Mouse (Mus musculus) CD4-positive, CD25-positive, alpha-beta regulatory T cell, adult 2 months (primary cell): ENCODE measurements at regions not wholly inside any gene's neighbourhood (a gene's known extent, or its start where the extent isn't known, plus 50 kb on each side); places are given as distances from the start of the nearest gene placed in this dataset.

ENCODE experiments used
- DNase-seq: peaks from one replicate; pipeline ENCODE4 v3.0.0-alpha.2; 2012; ENCODE audit warnings: low read depth, low spot score

DNA sequence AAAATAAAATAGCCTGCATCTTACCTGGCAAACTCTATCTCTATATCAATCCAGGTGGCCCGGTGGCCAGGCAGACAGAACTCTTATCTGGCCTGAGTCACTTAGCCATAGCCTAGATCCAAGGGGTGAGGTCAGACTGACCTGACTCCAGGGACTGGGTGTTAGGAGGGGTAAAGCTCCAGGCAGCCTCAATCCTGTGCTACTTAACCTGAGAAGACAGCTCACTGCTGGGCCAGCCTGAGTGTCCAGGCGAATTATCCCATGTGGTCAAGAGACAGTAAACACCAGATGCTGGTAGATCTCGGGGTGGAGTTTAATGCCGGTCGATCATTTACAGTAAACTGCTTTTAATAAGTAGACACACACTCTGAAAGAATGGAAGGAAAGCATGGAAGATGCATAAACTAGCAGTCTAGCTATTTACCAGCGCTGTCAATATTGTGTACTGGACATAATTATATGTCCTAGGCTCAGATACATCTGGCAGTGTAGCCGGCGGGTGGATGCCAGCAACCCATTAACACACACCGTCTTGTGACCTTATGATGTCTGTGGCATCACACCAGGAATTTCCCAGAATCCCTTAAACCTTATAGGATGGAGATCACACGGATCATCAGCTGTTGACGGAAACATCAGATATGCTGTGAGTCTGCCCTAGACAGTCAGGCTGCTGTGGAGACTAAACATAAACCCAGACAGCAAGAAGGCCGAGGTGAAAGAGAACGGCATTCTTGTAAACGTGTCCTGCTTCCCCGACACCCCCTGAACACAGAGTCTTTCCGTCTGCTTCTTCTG, 153.9 kb upstream of the Ubl3 start:
- DNase-seq, result no peak

DNA sequence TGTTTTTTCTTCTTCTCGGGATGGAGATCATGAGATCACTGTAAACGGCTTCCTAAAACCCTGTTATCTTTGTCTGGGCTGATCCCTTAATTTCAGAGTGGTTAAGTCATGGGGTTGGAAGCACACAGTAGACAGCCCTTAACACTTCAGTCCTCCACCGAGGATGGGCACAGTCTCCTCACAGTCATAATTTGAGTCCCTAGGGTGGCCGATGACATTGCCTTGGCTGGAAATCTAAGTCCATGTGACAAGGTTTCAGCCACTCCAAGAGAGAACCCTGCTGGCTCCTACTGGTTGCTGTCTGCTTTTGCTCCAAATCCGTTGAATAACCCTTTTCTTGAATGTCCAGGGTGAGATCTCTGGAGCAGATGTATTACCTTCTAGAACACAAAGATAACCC, 152.2 kb upstream of the Ubl3 start:
- DNase-seq, result no peak

DNA sequence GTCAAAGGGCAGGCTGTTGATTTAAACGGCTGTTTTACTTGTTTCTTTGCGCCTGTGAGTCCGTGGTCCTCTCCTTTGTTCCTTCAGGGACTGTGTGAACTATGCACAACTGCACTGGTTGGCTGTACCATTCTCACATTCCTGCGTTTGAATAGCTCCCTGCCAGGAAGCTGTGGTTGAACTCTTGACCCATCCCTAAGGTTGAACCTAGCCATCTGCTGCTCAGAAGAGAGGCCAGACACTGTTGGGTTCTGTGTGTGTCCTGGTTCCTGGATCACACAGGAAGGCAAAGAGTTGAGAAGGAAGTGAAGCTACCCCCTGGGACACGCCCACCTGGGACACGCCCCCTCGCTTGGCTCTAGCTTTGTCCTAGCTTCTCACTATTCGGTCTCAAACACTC, 149.3 kb upstream of the Ubl3 start:
- no peak for DNase-seq

DNA sequence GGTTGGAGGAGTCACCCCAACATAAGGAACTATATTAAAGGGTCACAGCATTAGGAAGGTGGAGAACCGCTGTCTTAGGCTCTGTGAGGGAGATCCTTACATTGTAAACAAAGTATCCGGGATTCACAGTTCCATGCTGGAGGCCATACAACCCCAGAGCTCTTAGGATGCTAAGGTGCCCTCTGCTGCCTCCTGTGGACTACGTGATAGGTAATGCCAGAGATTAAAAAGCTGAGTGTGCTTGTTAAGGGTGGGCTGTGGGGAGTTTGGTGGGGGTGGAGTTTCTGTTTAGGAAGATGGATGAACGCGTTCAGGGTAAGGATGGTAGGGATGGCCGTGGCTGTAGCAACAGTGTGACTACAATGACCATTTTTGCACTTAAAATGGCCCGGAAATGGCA, 148.4 kb upstream of the Ubl3 start:
- DNase-seq, result no peak

DNA sequence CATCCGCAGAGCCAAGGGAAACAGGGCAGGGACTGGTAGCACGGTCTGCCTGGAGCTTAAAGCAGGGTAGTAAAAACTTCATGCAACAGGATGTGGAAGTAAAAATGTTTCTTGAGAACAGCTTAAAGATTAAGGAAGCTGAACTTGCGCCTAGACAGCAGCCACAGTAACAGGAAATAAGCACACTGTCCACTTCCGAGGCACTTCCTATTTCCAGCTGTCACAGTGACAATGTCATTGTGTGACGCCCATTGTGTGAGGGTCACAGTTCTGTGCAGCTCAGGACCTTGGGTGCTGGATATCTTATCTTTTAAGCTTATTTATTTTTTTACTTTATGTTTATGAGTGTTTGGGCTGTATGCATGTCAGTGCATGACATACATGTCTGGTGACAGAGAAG, 147.7 kb upstream of the Ubl3 start:
- DNase-seq, result peak; percentile 45

DNA sequence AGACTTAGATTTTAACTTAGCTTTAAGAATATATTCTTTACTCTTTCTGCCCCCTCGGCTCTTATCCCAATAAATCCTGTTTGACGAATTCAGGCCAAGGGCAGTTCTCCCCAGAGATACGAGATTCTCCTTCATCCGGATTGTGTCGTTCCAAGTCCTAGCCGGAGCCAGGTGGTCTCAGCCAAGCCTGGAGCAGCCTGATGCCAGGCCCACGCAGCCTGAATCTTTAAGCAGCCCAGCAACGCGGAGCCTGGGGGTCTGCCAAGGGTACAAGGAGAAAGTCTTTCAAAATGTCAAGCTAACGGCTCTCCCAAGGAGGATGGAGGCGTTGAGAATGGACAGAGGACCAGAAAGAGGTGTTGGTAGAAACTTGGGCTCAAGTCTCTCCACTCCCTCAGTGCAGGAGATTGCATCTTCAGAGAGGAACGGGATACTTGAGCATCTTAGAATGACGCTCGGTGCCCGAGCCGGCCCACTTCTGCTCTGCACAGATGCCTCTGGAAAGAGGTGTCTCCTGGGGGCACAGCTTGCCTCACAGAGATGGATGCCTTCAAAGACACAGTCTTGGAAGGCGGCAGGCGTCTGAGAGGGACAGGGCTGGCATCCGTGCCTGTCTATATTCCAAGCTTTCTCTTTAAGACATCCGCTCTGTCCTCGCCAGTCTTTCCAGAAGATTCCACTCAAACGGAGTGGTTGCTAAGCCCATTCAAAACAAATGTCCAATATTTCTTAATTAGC, 145.2 kb upstream of the Ubl3 start:
- no peak for DNase-seq

DNA sequence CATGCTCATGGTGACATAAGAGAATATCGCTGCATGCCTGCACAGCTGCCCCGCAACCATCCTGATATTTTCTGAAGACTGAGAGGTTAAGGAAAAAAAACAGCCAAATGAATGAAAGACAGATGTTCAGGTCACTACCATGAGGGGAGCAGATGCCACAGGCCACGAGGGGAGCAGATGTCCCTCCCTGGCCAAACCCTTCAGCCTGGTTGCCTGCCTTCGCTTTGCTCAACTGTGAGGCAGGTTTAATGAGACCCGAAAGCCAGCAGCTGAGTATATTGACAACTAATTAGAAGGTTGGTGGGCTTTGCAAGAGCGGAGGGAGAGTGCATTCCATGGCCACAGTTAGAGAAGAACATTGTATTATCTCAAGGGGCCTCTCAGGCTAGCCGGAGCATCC, 141.8 kb upstream of the Ubl3 start:
- no peak for DNase-seq

DNA sequence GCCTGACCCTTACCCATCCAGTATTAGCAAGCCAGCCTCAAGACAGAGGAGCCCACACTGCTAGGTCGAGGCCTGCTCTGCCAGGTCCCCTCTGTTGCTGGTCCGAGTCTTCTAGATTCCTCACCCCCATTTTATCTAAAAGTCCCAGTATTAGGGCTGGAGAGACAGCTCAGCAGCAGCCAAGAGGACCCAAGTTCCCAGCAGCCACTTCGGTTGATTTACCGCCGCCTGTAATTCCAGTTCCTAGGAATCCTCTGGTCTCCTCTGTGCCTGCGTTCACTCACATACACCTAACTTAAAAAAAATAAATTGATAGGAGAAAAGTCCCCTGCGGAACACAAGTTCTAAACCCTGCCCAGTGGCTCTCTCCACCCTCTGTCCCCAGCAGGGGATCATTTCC, 138.9 kb upstream of the Ubl3 start:
- no peak for DNase-seq

DNA sequence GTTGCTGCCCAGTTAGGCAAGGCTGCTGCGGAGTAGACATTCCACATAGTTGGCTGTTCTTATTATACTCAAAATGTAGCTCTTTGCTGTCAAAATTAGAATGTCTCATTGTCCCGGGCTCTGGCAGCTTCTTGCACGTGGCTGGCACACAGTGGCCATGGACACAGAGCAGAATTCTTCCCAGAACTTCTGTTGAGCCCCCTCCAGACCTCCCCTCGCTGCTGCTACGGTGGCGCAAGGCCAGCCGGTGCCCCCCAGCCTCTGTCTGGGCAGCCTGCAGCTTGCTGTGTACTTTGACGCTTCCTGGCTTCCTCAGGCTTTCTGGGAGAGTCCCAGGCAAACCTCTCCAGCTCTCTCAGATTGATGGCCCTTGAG, 138.2 kb upstream of the Ubl3 start:
- DNase-seq, result no peak

DNA sequence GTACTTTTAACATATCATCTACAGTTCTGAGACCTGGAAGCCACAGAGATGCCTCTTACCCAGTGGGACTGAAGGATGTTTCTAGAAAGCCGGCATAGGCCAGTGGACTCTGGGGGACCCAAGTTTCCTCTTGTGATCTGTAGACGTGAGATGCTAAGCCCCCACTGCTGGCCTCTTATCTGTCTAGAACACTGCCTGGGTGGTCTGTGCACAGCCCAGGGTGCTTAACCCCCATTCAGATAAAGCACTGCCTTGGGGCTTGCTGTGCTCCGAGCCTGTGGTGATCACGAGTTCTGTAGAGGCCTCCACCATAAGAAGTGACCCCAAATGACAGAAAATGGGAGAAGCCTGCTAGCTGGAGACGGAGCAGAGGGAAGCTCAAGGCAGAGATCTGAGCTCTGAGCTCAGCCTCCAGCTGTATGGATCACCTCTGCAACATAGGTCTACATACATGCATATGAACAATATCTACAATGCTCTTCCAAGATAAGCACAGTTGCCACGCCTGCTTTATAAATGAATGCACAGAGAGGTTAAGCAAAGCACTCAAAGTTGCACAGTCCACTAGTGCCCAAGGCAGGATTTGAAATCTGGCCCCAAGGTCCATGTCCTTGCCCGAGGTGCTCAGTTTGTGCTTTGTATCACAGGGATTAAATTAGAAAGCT, 137.7 kb upstream of the Ubl3 start:
- DNase-seq, result no peak

DNA sequence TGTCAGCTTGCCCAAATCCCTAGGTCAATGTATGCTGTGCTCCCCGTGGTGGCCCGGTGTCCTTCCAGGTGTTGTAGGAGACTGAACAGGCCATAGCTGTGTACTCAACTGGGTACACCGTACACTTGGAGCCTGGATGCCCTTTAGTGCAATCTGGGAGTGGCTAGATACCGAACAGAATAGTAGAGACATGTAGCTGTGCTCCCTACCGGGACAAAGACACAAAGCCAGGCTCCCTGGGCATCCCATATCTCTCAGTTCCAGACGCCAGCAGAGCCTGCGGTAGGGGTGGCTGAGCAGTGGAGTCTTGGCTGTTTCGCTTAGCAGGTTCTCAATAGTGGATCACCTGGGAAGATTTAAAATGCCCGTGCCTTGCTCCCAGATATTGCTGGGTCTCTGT, 136.7 kb upstream of the Ubl3 start:
- DNase-seq, result no peak

DNA sequence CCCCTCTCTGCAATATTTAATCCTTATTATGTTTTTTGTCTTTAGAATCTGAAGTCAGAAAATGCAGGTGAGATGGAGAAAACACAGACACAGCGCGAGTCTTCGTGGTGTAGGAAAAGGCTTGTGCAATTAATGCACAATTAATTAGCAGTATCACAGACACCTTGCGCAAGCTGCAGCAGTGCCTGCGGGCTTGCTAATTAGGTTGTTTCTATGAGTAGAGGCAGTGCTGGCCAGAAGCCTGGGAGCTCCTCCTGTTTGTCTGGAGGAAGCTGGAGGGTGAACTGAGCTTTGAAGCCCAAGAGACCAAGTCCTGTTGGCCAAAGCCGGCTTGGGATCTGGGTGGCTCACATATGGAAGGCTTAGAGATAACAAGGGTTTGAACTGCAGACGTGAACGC, 135.9 kb upstream of the Ubl3 start:
- DNase-seq, result no peak

DNA sequence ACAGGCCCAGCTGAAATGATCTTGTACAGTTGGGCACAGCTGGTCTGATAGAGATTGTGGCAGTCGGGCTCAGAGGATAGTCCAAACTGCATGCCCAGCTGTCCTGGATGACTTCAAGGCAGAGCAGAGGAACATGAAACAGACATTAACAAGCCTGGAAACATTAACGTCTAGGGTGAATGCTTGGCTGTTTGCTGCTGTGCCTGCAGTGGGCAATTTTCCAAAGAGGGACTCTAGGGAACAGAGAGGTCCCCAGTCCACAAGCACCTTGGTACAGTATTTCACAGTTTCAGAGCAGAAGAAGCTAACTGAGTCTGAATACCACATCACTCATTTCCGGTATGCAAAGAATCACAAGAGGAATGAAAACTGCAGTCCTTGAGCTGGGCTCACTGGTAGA, 135.2 kb upstream of the Ubl3 start:
- DNase-seq, result no peak

DNA sequence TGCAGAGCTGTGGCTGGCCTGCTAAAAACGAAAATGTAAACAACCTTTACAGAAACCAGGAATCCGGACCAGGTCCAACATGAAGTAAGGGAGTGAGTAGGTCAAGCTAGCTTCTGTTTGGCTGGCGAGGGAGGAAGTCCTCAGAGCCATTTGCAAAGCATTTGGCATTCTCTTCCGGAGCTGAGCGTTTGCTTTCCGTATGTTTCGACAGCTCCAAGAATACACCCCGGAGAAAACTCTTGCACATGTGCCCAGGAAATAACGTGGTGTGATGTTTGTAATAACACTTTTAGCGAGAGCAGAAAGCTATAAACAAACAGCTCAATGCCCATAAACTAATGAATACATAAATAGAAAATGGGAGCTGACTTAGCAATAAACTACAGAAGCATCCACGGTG, 131.6 kb upstream of the Ubl3 start:
- no peak for DNase-seq

DNA sequence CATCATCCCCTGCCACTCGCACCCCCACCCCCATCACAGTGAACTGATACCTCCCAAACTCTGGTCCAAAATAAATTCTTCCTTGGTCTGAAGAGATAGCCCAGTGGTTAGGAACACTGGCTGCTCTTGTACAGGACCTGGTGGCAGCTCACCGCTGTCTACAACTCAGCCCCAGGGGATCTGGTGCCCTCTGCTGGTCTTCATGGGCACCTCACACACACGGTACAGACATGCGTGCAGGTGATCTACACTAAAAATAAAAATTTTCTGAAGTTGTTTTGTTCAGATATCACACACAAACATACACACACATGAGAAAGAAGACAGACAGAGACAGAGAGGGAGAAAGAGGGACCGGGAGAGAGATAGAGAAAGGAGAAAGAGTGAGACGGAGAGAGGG, 130.0 kb upstream of the Ubl3 start:
- DNase-seq, result peak; percentile 28

DNA sequence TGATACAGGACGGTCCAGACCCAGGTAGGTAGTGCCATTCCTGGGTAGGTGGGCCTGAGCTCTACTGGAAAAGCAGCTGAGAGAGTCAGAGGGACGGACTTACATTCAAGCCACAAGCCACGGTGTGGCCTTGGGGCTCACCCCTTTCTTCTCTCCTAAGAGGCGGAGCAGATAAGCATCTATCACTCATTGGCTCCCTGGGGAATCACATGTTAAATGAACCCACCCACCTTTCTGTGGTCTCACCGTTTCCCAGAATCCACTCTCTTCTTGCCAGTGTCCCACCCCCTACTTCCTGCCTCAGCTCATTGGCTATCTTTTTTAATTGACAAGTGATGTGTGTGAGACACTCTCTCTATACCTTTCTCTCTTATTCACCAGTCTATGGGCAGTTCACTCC, 127.8 kb upstream of the Ubl3 start:
- peak; percentile 27 for DNase-seq

DNA sequence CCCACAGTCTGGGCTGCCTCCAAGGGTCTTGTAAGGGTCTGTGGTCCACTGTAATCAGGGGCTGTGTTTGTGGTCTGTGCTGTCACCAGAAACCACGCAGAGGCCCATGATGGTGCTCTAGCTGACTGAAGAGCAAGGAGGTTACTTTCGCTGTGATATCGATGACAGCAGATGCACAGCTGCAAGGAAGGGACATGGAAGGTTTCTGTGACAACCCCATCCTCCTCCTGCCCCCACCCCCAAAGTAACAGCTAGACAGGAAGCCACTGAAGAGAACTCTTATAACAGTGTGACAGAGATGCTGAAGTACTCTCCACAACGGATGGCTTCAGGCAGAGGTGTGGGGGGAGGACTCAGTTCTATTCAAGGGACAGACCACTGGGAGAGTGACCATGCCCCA, 127.0 kb upstream of the Ubl3 start:
- peak; percentile 71 for DNase-seq

DNA sequence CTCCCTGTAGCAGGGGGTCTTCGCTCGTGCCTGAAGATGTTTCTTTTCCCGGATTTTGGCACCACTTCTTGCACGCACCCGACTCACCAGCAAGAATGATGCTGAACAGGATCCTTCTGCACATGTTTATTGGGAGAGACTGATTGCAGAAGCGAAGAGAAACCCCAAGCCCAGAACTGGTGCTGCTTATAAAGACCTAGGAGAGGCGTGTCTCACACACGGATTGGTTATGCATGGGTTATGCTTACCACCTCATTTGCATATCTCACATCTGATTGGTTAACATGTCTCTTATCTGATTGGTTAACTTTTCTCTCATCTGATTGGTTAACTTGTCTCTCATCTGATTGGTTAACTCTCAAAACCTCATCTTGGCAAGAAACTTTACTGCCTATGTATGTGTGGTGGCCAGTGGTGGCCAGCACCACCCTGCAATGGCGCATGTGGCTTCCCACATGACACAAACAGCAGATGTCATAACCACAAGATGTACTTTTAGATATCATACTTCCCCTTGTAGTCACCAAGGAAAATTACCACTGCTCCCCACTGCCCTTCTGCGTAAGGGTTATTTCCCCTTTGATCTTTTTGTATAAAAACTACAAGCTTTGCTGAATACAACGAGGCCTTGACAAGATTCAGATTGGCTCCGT, 125.8 kb upstream of the Ubl3 start:
- peak; percentile 75 for DNase-seq

DNA sequence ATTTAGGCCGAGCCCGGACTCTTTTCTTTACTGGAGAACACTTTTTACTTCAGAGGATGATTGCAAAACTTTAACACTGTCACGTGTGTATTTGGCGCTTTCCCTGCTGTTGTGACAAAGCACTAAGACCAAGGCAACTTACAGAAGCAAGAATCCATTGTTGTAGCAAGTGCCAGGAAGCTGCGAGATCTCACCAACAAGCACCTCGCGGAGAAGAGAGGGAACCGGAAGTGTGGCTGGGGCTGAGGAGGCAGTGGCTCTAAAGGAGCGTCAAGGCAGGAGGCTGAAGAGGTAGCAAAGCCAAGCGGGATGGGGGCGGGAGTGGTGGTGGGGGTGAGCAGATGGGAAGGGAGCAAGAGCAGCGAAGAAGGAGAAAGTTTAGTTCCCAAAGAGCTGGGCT, 121.7 kb upstream of the Ubl3 start:
- DNase-seq, result peak; percentile 51

DNA sequence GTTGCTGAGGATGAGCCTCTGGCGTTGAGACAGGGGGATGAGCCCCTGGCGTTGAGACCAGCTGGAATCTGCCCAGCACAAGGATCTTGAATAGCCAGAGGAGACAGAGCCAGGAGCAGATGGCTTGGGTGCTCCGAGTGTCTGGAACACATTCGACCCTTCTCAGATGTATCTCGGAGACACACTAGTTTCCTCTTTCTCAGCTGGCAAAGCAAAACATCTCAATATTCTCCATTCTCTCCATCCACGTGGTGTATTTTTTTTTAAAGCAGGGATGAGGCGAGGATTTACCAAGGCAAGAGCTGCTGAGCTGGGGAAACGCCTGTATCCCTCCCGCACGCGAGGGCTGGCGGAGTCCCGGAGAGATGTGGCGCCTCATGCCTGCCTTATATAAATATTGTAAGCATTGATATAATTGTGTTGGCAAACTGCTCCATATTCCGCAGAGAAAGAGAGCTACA, 109.7 kb upstream of the Ubl3 start:
- no peak for DNase-seq

DNA sequence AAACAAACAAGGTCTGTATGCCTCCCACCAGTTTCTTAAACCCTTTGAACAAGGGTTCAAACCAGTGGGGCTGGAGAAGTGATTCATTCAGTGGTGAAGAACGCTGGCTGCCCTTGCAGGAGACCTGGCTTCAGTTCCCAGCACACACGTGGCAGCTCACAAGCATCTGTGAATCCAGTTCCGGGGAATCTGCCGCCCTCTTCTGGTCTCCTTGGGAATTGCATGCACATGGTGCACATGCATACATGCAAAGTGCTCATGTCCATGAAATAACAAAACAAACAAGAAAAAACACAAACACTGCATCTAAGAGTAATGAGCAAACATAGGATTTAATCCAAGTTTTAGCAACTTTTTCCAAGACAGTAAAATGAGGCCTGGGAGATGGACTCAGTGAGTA, 108.5 kb upstream of the Ubl3 start:
- DNase-seq, result peak; percentile 35

DNA sequence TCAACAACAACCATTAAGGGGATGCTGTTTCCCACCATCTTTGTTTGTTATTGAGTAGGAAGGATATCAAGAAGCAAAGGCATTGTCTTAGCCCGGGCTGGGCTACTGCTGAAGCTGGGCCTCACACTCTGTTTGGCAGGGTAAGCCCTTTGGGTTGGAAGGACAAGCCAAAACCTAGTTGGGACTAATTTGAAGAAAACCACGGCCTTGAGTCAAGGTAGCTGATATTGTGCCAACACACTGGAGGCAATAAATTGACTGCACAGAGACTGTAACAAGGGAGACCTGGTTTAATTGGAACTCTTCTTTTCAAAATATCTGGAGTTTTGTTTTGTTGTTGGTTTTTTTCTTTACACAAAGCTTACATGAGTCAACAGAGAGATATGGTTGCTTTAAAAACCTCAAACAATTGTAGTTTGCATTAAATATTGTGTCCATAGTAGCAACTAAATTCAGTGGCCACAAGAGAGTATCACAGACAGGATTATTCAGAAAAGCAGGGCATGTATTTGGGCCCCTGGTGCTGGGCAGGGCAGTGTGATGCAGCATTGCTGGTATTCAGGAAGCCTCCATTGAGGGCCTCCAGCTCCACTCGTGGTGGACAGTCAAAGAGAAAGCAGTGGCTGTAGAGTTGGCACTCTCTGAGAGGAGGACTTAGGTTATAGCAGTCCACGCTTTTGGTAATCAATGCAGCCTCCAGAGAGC, 105.5 kb upstream of the Ubl3 start:
- DNase-seq, result no peak
